Mouse (Mus musculus): ENCODE data around the gene Ulk1. TPM values are rescaled to one million over a fixed set of nuclear protein-coding genes. Genes with fewer than 3 reads are reported as not detected.
"Not testable (repeated sequence)": the region's sequence is repeated elsewhere in the genome, so short reads cannot be mapped to it uniquely, and the experiment has no call there.

The Ulk1 gene
- polyA plus RNA-seq, 2 experiments from 2014 or later: 10.8 to 10.9 TPM

DNA sequence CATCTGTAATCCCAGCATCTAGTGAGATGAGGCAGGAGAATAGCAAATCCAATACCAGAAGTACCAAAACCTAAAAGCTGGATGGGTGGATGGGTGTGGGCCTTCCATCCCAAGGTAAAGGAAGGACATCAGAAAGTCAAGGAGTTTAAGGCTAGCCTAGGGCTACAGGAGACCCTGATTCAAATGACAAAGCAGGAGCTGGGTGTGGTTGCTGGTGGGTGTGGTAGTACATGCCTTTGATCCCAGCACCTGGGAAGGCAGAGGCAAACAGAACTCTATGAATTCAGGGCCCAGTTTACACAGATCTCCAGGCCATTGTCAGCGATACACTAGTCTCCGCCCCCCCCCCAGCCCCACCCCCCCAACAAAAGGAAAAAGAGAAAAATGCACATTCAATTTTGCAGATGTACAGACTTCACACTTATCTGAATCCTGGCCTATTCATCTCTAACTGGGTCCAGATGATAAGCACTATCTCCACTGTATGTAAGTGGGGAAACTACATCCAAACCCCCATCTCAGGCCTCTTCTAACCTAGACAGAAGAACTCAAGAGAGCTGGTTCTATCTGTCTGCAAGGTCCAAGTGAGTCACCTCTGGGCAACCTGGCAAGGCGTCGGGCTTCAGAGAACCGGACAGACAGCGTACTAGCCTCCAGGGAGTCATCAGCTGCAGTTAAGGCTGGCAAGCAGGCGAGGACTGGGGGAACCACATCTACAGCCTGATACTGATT, 5.7 kb downstream of the Ulk1 start:
- no peak for ATAC-seq

- no peak for ATAC-seq
Measured at GRCm38 (mm10) chr5:110802809-110803208, 7.1 kb downstream of the Ulk1 start.

- no peak for ATAC-seq
Measured at GRCm38 (mm10) chr5:110802186-110802585, 7.7 kb downstream of the Ulk1 start.

DNA sequence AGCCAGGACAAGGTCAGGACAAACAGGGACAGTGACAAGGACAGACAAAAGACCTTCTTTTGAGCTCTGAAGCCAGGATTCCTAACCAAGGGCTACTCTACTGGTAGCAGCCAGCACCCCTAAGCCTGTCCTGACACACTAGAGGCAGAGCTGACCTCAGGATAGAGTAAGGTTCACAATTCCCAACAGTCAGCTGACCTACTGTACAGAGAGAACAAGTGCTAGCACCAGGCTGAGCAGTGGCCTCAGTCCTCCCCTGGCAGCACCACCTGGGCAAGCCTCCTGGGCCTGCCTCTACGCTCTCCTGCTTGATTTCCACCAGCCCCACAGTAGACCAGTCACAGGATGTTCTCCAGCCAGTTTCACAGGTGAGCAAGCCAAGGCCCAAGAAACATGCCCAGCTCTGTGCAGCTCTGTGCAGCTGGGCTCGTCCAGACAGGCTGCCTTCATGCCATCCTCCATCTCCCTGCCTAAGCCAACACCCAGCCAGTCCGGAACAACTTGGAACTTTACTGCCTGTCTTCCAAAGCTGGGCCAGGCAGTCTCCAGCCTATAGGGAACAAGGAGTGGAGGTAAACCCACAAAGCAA, 8.8 kb downstream of the Ulk1 start:
- no peak for ATAC-seq

DNA sequence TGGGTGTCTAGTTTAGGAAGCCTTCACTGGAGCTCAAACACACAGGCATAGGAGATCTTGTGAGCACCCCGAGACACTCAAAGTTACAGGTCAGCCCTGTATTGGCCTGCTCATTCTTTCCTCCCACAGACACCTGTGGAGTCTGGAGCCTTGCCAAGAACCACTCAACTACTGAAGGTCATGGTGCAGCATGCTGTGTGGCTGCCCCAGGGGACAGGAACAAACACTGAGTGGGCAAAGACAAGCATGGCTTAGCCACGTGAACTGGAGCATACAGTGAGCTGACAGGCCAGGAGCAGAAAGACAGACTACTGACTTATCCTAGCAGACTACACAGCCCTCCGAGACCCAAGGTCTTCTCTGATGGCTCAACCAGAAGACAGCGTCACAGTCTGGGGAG, 12.2 kb downstream of the Ulk1 start:
- no peak for ATAC-seq

GRCm38 (mm10) chr5:110794363-110794762, 15.5 kb downstream of the Ulk1 start:
- ATAC-seq: no peak

DNA sequence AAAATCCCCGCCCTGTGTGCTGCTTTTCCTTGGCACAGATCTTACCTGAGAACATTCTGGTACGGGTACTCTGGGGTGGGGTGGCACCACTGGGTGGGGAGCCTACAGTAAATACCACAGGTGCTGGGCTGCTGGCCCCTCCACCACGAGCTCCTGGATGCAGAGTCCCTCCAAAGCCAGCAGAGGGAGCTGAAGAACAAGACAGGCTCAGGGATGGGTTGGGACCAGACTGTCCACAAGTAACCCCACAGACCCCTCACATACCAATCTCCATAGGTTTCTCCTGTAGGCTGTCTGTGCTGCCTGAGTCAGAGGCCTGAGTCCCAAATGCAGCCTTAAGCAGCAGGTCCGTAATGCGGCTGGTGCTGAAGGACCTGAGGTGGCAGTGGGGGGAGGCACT, 21.2 kb downstream of the Ulk1 start:
- ATAC-seq: peak; percentile 76

GRCm38 (mm10) chr5:110786081-110786835, 23.6 kb downstream of the Ulk1 start:
- no peak for ATAC-seq

DNA sequence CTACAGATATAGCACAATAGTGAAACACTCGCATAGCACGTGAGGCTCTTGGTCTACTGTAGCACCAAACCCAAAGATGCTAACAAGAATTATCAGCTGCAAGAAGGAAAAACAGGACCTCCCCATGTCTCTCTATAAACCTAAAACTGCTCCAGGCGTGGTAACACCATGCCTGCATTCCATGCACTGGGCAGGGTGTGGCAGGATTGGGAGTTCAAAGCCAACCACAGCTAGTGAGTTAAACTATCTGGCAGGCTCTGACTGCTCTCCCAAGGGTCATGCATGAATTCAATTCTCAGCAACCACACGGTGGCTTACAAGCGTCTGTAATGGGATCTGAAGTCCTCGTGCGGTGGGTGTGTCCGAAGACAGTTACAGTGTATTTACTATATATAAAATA, 26.7 kb downstream of the Ulk1 start:
- no peak for ATAC-seq

DNA sequence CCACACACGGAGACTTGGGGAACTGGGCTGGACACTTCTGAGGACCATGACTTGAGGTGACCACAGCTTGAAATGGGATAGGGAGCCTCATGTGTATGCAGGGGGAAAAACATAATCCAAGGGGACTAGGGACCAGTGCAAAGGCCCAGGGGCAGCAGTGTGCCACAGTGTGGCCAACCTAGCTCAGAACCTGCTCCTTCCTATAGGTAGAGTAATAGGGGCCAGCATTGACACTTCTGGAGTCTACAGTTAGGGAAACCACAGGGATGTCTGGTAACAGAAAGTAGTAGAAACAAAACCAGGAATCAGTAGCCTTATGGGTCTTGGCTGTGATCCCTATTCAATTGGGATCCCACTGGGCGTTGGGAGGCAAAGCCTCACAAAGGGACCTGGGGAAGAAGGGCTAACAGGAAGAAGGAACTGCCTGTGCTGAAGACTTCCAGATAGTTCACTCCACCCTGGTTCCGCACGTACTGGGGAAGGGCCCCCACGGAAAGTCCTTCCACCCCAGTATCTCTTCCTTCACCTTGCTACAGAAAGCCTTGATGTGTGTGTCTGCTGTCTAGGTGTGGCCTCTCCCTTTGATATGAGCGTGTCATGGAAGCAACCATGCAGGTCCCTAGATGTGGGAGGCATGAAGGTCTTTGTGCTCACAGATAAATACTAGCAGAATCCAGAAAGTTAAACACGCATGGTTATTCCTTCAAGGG, 28.2 kb downstream of the Ulk1 start:
- ATAC-seq: no peak

GRCm38 (mm10) chr5:110780761-110781528, 29.0 kb downstream of the Ulk1 start:
- no peak for ATAC-seq

- ATAC-seq: peak; percentile 73
Measured at GRCm38 (mm10) chr5:110779998-110780760, 29.7 kb downstream of the Ulk1 start, which contains the start of gene Pus1. Gene Pus1 (minus strand): TSS chr5:110780659.

- ATAC-seq: no peak
Measured at GRCm38 (mm10) chr5:110779276-110779997, 30.5 kb downstream of the Ulk1 start.

DNA sequence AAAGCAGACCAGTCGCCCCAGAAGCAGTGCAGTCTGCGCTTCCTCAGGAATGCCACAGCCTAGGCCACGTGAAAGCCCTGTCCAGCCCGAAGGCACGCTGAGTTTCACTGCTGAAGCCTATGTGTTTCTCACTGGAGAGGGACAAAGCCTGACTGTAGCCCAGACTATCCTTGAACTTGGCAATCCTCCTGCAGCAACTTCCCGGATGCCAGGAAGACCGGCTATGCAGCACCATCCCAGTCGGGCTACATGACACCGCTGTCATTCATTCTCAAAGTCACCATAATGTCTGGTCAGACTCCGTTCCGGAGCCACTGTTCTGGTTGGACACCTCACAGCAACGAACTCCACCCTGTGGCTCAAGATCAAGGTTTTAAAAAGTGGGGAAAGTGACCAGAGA, 31.6 kb downstream of the Ulk1 start:
- ATAC-seq: no peak

DNA sequence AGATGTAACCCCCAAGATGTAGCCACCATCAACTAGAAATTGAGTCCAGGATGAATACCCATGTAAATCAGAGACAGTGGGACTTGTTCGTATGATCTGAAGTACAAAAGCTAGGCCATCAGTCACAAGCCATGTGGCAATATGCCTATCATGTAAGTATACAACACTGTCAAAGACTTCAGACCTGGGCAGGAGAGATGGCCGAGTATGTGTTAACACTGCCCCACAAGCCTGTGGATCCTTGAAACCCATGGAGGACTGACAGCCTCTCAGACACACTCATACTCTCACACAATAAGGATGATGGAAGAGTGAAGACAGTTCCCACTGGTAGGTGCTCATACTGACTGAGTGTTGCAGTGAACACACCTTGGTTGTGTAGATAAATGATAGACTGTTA, 33.8 kb downstream of the Ulk1 start:
- ATAC-seq: no peak

DNA sequence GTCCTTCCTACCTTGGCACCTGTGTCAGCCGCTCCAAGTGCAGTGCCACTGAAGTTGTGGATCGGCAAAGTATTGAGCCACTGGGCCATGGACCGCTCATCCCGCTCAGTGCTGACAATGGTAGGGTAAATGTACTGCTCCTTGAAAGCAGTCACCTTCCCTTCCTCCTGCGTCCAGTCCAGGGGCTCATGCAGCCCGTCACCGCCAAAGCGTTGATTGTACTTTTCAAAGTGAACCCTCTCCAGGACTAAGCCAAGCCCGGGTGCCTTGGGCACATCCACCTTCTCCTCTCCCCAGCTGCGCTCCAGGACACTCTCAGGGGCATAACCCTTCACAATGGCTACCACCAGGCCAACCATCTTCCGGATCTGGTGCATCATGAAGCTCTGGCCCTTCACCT, 35.4 kb downstream of the Ulk1 start:
- no peak for ATAC-seq

- not testable (repeated sequence) for ATAC-seq
Measured at GRCm38 (mm10) chr5:110772945-110773344, 37.0 kb downstream of the Ulk1 start.

- ATAC-seq: peak; percentile 93
Measured at GRCm38 (mm10) chr5:110770448-110771158, 39.3 kb downstream of the Ulk1 start, which contains the start of gene Ep400. Gene Ep400 (minus strand): TSS chr5:110770717.

DNA sequence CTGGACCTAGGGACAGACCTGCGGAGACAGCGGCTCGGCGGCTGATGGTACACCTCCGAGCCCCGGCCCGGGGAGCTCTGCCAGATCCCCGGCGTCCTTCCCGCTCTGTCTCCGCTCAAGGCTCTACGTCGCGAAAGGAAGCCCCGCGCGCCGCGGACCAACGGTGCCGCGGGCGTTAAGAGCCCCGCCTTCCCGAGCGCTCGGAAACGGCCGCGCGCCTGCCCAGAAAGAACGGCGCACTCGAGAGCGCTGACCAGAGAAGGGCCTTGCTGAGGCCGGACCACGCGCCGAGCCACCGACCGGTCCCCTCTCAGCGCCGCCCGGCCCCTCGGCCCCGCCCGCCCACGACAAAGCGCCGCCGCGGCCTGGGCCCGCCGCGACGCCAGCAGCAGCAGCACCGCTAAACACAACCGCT, 39.9 kb downstream of the Ulk1 start:
- ATAC-seq: no peak

DNA sequence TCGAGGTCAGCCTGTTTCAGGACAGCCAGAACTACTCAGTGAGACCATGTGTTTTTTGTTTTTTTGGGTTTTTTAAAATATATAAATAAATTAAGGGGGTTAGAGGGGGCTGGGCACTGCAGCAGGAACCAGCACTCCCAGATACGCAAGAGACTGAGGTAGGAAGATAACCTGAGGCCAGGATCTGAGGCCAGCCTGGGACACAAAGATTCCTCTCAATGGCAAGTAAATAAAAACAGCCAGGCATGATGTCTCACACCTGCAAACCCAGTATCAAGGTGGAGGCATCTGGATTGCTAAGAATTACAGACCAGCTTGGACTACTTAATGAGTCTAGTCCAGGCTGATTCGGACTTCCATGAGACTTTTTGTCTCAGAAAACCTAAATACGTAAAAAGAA, 40.6 kb downstream of the Ulk1 start:
- ATAC-seq: no peak

All from activated CD4-positive, CD25-positive, alpha-beta regulatory T cell, adult 4 months (primary cell).